Mouse (Mus musculus) spleen, adult 2 months (tissue): ENCODE results near the gene Mrpl18.

Experiments
- CTCF ChIP-seq: fragments of 200-500 bp; IDR thresholded peaks from 2 replicates; pipeline ENCODE4 v1.5.1; 2011; ENCODE audit warnings: mild to moderate bottlenecking, inconsistent platforms; ENCODE audit not compliant: insufficient read depth, insufficient read length, insufficient replicate concordance; ENCODE audit errors: extremely low read depth
- POLR2A ChIP-seq: fragments of 200-500 bp; IDR thresholded peaks from 2 replicates; pipeline ENCODE4 v1.6.1; 2011; ENCODE audit warnings: low read depth, low read length, inconsistent platforms

GRCm38 (mm10) chr17:12963476-12963875, 47.3 kb upstream of the Mrpl18 start:
- TF ChIP-seq POLR2A, result no peak
- no peak for TF ChIP-seq CTCF
